Mouse (Mus musculus) heart, embryonic 15.5 days (tissue): ENCODE measurements around the gene Tctex1d4. TPM values are rescaled to one million over a fixed set of nuclear protein-coding genes. Genes with fewer than 3 reads are reported as not detected.
A peak's percentile ranks its signal among the peaks of the same experiment; 100 is the strongest.

ENCODE experiments used
- ATAC-seq: fragments of 200-750 bp; cut with Nextera tagmentation; replicated peaks from 2 replicates; pipeline ENCODE4 v1.8.0; 2017; ENCODE audit warnings: low read depth, moderate TSS enrichment; ENCODE audit not compliant: insufficient number of reproducible peaks, insufficient read depth, low FRiP score
- H3K27ac ChIP-seq: fragments of 300-500 bp; sonication (generic); 2 replicates; pipeline ENCODE4 v1.5.1; 2015; ENCODE audit warnings: mild to moderate bottlenecking, inconsistent platforms
- H3K27me3 ChIP-seq: fragments of 300-500 bp; sonication (generic); 2 replicates; pipeline ENCODE4 v1.6.1; 2015; ENCODE audit warnings: inconsistent platforms
- H3K36me3 ChIP-seq: fragments of 300-500 bp; sonication (generic); 2 replicates; pipeline ENCODE4 v1.6.1; 2015; ENCODE audit warnings: mild to moderate bottlenecking, inconsistent platforms
- H3K4me1 ChIP-seq: fragments of 300-500 bp; sonication (generic); replicated peaks from 2 replicates; pipeline ENCODE4 v1.6.1; 2015; ENCODE audit warnings: inconsistent platforms
- H3K4me2 ChIP-seq: fragments of 300-500 bp; sonication (generic); 2 replicates; pipeline ENCODE4 v1.6.1; 2015; ENCODE audit warnings: inconsistent platforms, mild to moderate bottlenecking, moderate library complexity
- H3K4me3 ChIP-seq: fragments of 300-500 bp; sonication (generic); 2 replicates; pipeline ENCODE4 v1.5.1; 2015; ENCODE audit warnings: mild to moderate bottlenecking, inconsistent platforms
- H3K9ac ChIP-seq: fragments of 300-500 bp; sonication (generic); 2 replicates; pipeline ENCODE4 v1.6.1; 2015; ENCODE audit warnings: mild to moderate bottlenecking, inconsistent platforms
- H3K9me3 ChIP-seq: fragments of 300-500 bp; sonication (generic); replicated peaks from 2 replicates; pipeline ENCODE4 v1.6.1; 2016; ENCODE audit warnings: inconsistent platforms
- WGBS: fragments of 180-500 bp; shearing (Covaris S2); methylation state at CpG from one replicate; pipeline ENCODE4 v1.1.7; 2015; ENCODE audit warnings: mixed read lengths; 5-methylcytosine and 5-hydroxymethylcytosine counted together
- polyA plus RNA-seq: library from polyadenylated mRNA; unstranded; fragments of >200 nt; fragmentation: Nextera tagmentation; extraction: Ambion mirVana; gene quantifications from 2 replicates; pipeline ENCODE4 v1.2.1, GENCODE M21; 2015

The Tctex1d4 gene
- polyA plus RNA-seq: 0.24 TPM in 1 of 2 replicates, not detected in the other

DNA sequence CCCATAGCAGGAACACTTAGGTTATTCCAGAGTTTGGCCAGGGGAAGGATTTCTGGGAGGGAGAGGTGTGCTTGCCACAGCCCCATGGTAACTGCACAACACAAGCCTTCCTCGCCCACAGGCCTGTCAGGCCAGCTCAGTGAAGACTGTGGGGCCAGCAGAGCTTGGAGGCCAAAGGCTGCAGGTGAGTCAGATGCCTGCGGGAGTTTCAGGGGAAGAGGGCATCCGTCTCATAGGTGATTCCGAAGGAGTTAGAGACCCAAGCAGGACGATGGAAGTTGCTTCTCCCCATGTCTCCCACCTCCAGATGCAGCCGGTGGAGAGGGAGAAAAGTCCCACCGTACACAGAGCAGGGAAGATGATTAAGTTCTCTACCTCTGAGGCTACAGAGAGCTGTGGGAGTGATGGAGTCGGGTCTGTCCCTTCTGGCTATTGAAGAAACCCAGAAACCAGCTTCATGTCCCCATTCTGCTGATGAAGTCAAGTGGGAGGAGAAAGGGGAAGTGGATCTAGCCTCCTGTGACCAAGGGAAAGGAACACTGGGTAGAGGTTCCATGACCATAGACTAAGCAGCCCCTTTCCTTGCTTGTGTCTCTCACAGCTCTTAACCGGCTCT lies at the start of gene Tctex1d4:
Gene Tctex1d4 (plus strand): TSS at position 120 of the 616 bp plus-strand sequence.
- peaks cover 23% of the 10 kb centered on the region for H3K4me1 ChIP-seq
- no peaks in the 10 kb centered on the region for H3K9me3 ChIP-seq
- no peaks in the 10 kb centered on the region; the same call in 1 of the 2 replicates for H3K36me3 ChIP-seq
- H3K9ac ChIP-seq: no peak within 1 kb of the TSS
- 75% methylated on average over 9 of the region's 9 CpGs for WGBS
- no peak within 1 kb of the TSS for H3K4me3 ChIP-seq
- H3K27ac ChIP-seq: peak within 1 kb of the TSS; percentile 91
- peak within 1 kb of the TSS; percentile 30 for H3K4me2 ChIP-seq
- peaks cover 11% of the 10 kb centered on the region for H3K27me3 ChIP-seq
- ATAC-seq: no peak

DNA sequence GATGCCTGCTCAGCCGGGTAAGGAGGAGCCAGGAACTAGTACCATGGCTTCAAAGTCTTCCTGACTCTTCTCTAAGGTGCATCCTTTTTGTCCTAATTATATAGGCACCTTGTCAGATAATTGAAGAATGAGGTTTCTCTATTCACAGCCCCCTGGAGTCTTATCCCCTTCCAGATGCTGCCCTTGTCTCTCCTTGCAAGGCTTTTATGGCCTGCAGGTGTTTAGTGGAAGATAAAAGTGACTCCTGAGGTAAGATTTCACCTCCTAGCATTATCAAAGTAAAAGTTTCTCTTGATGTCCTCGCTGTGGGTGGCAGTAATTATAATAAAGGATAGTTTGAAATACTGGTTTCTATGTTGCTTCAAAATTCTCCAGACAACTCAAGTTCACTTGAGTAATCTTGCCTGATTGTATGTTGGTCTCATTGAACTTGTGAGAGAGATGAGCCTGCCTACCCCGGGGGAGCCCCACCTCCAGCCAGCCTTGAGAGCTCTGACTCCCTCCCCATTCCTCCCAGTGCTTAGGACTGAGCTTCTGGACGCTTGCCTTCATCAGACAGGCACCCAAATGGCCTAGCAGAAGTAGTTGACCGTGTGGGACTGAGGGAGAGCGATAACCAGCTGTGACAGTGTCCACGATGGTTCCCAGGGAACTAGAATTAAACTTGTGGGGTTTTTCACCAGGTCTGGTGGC lies 38.5 kb upstream of the Tctex1d4 start:
- Histone ChIP-seq H3K9me3 (no peaks in the 10 kb centered on the region), H3K4me3 (no peak overlapping the region), H3K36me3 (peaks cover 10% of the 10 kb centered on the region), H3K27me3 (no peaks in the 10 kb centered on the region), H3K27ac (no peak overlapping the region), H3K4me2 (no peak overlapping the region), H3K4me1 (no peaks in the 10 kb centered on the region), H3K9ac (no peak overlapping the region)
- 76% methylated on average over 7 of the region's 7 CpGs for WGBS
- no peak for ATAC-seq

DNA sequence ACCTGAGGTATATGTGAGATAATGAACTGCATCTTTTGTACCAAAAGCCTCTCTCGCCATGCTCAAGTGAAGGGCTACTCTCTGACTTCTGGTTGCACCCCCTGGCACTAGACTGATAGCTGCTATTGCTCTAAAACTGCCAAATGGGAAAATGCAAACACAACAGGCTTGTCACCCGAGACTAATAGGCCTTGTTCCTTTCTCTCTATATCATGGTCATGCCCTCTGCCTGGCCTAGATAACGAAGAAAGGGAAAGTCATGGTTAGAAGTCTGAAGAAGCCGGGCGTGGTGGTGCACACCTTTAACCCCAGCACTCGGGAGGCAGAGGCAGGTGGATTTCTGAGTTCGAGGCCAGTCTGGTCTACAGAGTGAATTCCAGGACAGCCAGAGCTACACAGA lies 36.0 kb upstream of the Tctex1d4 start:
- H3K36me3 ChIP-seq: peaks cover 10% of the 10 kb centered on the region
- H3K4me2 ChIP-seq: no peak overlapping the region
- 80% methylated on average over 7 of the region's 7 CpGs for WGBS
- no peaks in the 10 kb centered on the region for H3K9me3 ChIP-seq
- H3K27me3 ChIP-seq: 0 out of 2 replicates have a peak, but pooled peaks cover 2% of the 10 kb centered on the region
- H3K9ac ChIP-seq: no peak overlapping the region
- peaks cover under 1% of the 10 kb centered on the region for H3K4me1 ChIP-seq
- no peak for ATAC-seq
- H3K4me3 ChIP-seq: no peak overlapping the region
- no peak overlapping the region for H3K27ac ChIP-seq

DNA sequence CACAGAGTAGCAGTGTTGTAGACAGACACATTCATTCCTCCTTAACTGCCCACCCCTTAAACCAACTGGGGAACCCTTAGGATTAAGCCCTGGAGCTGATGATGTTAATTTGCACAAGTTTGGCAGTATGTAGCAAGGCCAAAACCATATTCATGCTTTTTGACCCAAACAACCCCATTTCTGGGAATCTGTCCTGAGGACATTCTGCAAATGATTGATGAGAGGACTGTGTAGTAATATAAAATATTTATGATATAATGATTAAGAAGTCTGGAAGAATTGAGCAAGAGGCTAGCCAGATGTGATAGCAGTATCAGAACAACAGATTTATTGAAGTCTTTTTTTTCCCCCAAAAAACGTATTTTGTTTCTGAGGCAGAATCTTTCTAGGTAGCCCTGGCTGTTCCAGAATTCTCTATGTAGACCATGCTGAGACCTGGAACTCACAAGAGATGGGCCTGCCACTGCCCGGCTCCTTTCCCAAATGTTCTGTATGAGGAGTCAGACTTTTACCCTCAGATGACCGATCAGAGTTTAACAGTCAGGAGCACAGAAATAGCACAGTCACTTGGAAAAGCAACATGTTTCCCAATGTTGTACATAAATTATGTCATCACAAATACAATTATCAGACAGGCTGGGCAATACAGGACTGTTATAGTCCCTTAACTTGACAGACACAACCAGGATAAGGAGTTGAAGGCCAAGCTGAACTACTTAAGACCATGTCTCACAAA lies 31.8 kb upstream of the Tctex1d4 start:
- no peaks in the 10 kb centered on the region for H3K36me3 ChIP-seq
- peaks cover 18% of the 10 kb centered on the region for H3K4me1 ChIP-seq
- ATAC-seq: no peak
- 0 out of 2 replicates have a peak, but pooled peaks cover 5% of the 10 kb centered on the region for H3K27me3 ChIP-seq
- no peaks in the 10 kb centered on the region for H3K9me3 ChIP-seq
- no peak overlapping the region for H3K4me3 ChIP-seq
- 73% methylated on average over 3 of the region's 3 CpGs for WGBS
- H3K4me2 ChIP-seq: no peak overlapping the region
- no peak overlapping the region for H3K9ac ChIP-seq
- no peak overlapping the region for H3K27ac ChIP-seq

DNA sequence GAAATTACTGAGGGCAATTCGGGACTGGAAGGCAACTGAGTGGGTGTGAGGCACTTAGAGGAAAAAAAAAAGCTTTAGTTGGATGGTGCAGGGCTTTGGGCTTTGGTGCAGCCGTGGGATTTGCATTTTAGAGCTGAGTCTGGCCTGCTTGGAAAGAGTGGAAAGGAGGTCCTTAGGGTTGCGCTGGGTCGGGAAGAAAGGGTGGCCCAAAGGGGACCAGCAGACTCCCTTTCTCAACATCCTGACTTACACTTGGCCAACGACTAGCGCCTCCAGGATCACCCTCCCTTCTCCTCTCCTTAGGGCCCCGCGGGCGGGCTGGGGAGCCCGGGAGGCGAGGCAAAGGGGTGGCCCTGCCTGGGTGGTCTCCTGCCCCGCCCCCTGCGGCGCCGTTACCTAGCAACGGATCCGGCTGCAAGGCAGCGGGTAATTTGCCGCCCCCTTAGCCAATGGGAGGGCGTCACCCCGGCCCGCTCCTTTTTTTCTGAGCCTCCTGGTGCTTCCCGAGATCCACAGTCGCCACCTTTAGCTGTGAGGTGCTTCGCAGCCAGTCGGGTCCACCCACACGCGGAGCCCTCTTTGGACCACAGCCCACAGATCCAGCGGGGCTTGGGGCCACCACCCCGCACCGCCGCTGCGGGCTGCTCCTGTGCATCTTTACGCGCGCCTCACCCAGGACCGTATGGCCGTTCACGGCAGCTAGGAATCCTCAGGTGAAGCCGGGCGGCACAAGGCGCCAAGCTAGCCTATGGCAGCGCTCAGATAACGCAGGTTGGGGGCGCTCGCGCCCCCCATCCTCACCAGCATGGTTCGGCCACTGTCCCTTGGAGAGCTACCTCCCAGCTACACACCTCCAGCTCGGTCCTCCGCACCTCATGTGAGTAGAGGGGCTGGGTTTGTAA lies 30.8 kb upstream of the Tctex1d4 start, which contains the start of gene Ptch2:
Gene Ptch2 (plus strand): TSS at position 525 of the 902 bp plus-strand sequence.
- peak; percentile 71; the same call in 1 of the 2 replicates for ATAC-seq
- Histone ChIP-seq H3K9me3 (no peaks in the 10 kb centered on the region), H3K36me3 (no peaks in the 10 kb centered on the region), H3K9ac (peak within 1 kb of the TSS; percentile 54), H3K27me3 (0 out of 2 replicates have a peak, but pooled peaks cover 5% of the 10 kb centered on the region), H3K4me3 (peak within 1 kb of the TSS; percentile 60), H3K4me1 (peaks cover 18% of the 10 kb centered on the region), H3K27ac (peak within 1 kb of the TSS; percentile 67), H3K4me2 (peak within 1 kb of the TSS; percentile 94)
- WGBS: 1% methylated on average over 49 of the region's 50 CpGs

DNA sequence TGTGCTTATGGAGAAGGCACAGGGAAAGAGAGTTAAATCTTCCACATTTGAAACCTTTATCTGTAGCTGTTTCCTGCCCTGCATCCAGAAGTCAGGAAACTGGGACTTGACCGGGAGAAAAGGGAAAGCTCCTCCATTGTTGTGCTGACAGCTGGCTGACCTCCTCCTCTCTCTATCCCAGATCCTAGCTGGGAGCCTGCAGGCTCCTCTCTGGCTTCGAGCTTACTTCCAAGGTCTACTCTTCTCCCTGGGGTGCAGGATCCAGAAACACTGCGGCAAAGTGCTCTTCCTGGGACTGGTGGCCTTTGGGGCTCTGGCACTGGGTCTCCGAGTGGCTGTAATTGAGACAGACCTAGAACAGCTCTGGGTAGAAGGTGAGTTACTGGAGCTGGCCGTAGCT lies 29.9 kb upstream of the Tctex1d4 start:
- Histone ChIP-seq H3K27ac (peak overlapping the region; percentile 67), H3K4me2 (peak overlapping the region; percentile 94), H3K4me1 (peaks cover 18% of the 10 kb centered on the region), H3K9ac (0 out of 2 replicates have a peak overlapping the region, but pooled peaks have one; percentile 54), H3K9me3 (no peaks in the 10 kb centered on the region), H3K27me3 (0 out of 2 replicates have a peak, but pooled peaks cover 5% of the 10 kb centered on the region), H3K4me3 (peak overlapping the region; percentile 60), H3K36me3 (no peaks in the 10 kb centered on the region)
- no peak; the same call in 1 of the 2 replicates for ATAC-seq
- 10% methylated on average over 5 of the region's 5 CpGs for WGBS

DNA sequence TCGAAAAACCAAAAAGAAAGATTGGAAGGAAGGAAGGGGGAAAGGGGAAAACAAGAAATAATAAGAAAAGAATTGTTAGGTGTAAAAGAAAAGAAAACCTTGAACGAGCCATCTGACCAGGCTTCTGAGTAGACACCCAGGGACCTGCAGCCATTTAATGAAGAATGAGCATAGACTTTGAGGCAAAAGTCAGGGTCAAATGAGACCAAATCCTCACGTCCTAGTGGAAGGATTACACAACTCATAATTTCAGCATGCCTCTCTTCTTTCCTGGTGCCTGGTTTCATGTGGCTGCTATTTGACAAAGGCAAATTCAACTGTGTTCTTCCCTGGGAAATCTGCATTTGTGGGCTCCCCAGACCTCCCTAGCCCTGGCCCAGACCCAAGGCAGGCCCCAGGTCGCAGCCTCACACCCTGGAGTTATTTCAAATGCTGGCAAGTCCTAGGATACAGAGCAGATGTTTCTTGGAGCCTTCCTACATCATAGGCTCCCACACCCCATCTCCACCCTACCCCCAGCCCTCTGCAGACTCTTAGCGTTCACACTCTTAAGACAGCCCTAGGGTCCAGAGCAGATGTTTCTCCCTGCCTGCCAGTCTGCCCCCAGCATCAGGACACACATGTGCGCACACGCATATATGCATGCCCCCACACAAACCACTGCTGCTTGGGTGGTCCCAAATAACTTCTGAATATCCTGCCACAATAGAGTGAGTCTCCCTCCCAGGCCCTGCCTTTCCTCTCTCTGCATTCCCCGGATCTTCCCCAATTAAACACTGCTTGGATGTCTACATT lies 28.4 kb upstream of the Tctex1d4 start:
- Histone ChIP-seq H3K9me3 (no peaks in the 10 kb centered on the region), H3K9ac (no peak overlapping the region), H3K27me3 (0 out of 2 replicates have a peak, but pooled peaks cover 5% of the 10 kb centered on the region), H3K4me2 (peak overlapping the region; percentile 94), H3K4me1 (peaks cover 18% of the 10 kb centered on the region), H3K27ac (no peak overlapping the region), H3K36me3 (no peaks in the 10 kb centered on the region), H3K4me3 (no peak overlapping the region)
- ATAC-seq: no peak
- 69% methylated on average over 8 of the region's 8 CpGs for WGBS

DNA sequence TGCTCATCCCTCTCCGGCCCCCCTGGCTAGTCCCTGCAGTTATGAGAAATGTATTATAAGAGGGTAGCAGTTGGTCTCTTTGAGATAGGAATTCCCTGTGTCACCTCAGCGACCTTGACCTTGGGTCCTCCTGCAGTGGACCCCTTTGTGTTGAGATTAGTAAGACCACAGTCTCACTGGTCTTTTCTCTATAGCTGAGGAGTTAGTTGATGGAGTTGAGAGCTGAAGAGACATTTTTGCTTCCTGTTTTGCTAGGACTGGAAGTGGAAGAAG lies 27.9 kb upstream of the Tctex1d4 start:
- Histone ChIP-seq H3K4me3 (no peak overlapping the region), H3K4me1 (peaks cover 18% of the 10 kb centered on the region), H3K36me3 (no peaks in the 10 kb centered on the region), H3K27ac (no peak overlapping the region), H3K27me3 (0 out of 2 replicates have a peak, but pooled peaks cover 5% of the 10 kb centered on the region), H3K9me3 (no peaks in the 10 kb centered on the region), H3K9ac (no peak overlapping the region), H3K4me2 (0 out of 2 replicates have a peak overlapping the region, but pooled peaks have one; percentile 3)
- WGBS: 63% methylated on average over 2 of the region's 2 CpGs
- no peak for ATAC-seq

DNA sequence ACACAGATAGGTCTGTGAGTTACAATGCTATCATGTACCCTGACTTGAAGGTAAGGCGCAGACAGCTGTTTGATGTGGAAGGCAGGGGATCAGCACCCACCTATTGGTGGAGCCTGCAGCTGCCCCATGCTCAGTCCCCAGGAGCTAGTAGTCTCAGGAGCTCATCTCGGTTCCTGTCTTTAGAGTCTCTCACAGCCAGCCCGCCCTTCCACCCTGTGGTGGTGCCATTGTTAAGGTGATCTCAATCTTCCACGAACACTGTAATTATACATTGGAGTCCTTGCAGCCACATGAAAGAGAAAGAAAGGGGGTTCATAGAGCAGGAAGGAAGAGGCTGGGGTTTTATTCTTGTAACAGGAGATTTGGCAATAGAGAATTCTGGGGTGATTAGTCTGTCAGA lies 26.6 kb upstream of the Tctex1d4 start:
- no peak overlapping the region for H3K4me2 ChIP-seq
- ATAC-seq: no peak
- 0 out of 2 replicates have a peak, but pooled peaks cover 5% of the 10 kb centered on the region for H3K27me3 ChIP-seq
- H3K9ac ChIP-seq: no peak overlapping the region
- no peak overlapping the region for H3K4me3 ChIP-seq
- WGBS: 76% methylated on average over 4 of the region's 4 CpGs
- H3K27ac ChIP-seq: no peak overlapping the region
- no peaks in the 10 kb centered on the region for H3K36me3 ChIP-seq
- no peaks in the 10 kb centered on the region for H3K9me3 ChIP-seq
- peaks cover 18% of the 10 kb centered on the region for H3K4me1 ChIP-seq

DNA sequence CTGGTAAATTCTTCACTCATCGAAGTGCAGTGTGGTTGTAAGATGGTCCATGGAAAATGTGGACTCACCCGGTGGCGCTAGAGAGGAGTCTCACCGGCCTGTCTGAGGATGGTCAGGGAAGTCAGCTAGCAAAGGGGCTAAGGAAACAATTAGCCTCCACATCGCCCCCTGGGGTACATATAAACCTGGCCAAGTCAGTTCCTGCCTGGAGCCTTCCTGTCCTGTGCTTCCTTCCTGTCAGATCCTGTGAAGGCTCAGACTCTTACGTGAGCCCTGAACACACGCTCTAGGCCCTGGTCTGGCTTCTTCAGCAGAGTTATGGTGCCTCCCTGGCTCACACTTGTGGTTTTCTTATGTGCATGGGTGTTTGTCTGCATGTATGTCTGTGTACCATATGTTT lies 25.4 kb upstream of the Tctex1d4 start:
- H3K36me3 ChIP-seq: no peaks in the 10 kb centered on the region
- H3K9me3 ChIP-seq: no peaks in the 10 kb centered on the region
- no peak for ATAC-seq
- no peak overlapping the region for H3K4me2 ChIP-seq
- no peak overlapping the region for H3K9ac ChIP-seq
- H3K27ac ChIP-seq: no peak overlapping the region
- H3K4me1 ChIP-seq: peaks cover 11% of the 10 kb centered on the region
- no peaks in the 10 kb centered on the region for H3K27me3 ChIP-seq
- 44% methylated on average over 7 of the region's 7 CpGs for WGBS
- no peak overlapping the region for H3K4me3 ChIP-seq
